Mouse (Mus musculus): ENCODE results near the gene Nmnat3. TPM values are rescaled to one million over a fixed set of nuclear protein-coding genes. Genes with fewer than 3 reads are reported as not detected.

The Nmnat3 gene
- total RNA-seq, 2 experiments from 2014 or later: 14.5 to 16.4 TPM

Other genes starting within 250 kb of the Nmnat3 start
- 10 to 100 TPM; 20.8 to 23.0 TPM for gene Rbp1, start 135.5 kb downstream of the Nmnat3 start, total RNA-seq (2021)
- under 1 TPM in 1 of 2 experiments, not detected in 1; 0.99 TPM for gene Rbp2, start 198.7 kb downstream of the Nmnat3 start, total RNA-seq (2021)

Data from adrenal gland, postnatal 4 days (tissue).